Mouse (Mus musculus): ENCODE measurements around the gene Gm20696. TPM values are rescaled to one million over a fixed set of nuclear protein-coding genes. Genes with fewer than 3 reads are reported as not detected.
A peak's percentile ranks its signal among the peaks of the same experiment; 100 is the strongest.

Gm20696 gene
- polyA plus RNA-seq, 1 experiment from 2014 or later = 1.9 TPM

DNA sequence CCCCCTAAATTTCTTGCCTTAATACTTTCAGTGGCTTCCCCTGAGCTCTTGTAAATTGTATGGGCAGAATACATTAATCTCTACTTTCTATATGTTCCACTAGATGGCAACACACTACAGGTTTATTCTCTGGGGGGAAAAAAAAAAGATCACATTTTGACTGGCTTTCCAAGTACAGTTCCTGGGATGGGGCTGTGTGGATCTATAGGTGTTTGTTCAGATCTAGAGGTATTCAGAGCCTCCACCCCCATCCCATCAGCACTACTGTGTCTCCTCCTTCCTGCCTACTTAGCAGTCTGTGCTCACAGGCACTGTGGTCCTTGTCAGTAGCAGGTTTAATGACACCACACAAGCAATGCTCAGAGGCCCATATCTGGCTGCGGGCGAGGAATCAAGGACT lies 14.3 kb downstream of the Gm20696 start:
- H3K36me3 ChIP-seq (ENCODE audit: control insufficient read depth, insufficient read depth, low read length) = no peaks in the 10 kb centered on the region
- H3K27me3 ChIP-seq (ENCODE audit: control insufficient read depth, insufficient read depth, low read length) = no peaks in the 10 kb centered on the region
- ATAC-seq (ENCODE audit: insufficient read depth, low FRiP score) = no peak
- no peaks in the 10 kb centered on the region for H3K9me3 ChIP-seq (replicated peaks; ENCODE audit: control insufficient read depth, low read length)
- H3K27ac ChIP-seq (ENCODE audit: low read length) = no peak overlapping the region
- H3K4me2 ChIP-seq (ENCODE audit: low read depth, low read length) = no peak overlapping the region
- 81% methylated on average over 2 of the region's 2 CpGs for WGBS
- H3K4me1 ChIP-seq (ENCODE audit: control insufficient read depth, insufficient read depth, low read length) = no peaks in the 10 kb centered on the region
- no peak overlapping the region for H3K4me3 ChIP-seq (replicated peaks; ENCODE audit: low read length)
- no peak overlapping the region for H3K9ac ChIP-seq (ENCODE audit: low read length)

- no peak for ATAC-seq (ENCODE audit: insufficient read depth, low FRiP score)
- H3K9me3 ChIP-seq (replicated peaks; ENCODE audit: control insufficient read depth, low read length) = peaks cover 5% of the 10 kb centered on the region; the same call in 1 of the 2 replicates
- H3K4me3 ChIP-seq (replicated peaks; ENCODE audit: low read length) = no peak overlapping the region
- no peak overlapping the region for H3K27ac ChIP-seq (ENCODE audit: low read length)
- 59% methylated on average over 2 of the region's 2 CpGs for WGBS
- no peak overlapping the region for H3K4me2 ChIP-seq (ENCODE audit: low read depth, low read length)
- H3K27me3 ChIP-seq (ENCODE audit: control insufficient read depth, insufficient read depth, low read length) = no peaks in the 10 kb centered on the region
- H3K9ac ChIP-seq (ENCODE audit: low read length) = no peak overlapping the region
- peaks cover 9% of the 10 kb centered on the region; the same call in 1 of the 2 replicates for H3K4me1 ChIP-seq (ENCODE audit: control insufficient read depth, insufficient read depth, low read length)
- H3K36me3 ChIP-seq (ENCODE audit: control insufficient read depth, insufficient read depth, low read length) = no peaks in the 10 kb centered on the region
Observed at GRCm38 (mm10) chr6:99649307-99649706, 17.3 kb downstream of the Gm20696 start.

DNA sequence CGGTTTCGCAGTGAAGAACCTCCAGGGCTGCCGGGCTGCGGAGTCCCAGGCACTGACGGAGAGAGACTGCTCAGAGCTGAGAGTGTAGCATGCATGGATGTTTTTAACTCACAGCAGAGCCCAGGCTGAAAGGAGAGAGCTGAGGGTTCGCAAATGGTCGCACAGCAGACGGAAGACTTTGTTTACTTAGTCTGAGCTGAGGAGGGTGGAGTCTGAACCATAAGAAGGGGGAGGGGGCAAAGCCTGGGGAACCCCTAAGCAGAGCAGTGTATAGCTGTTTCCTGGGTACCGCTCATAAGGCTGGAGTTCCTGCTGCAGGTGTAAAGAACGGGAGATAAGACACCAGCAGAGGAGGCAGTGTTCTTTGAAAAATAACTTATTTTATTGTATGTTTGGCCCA lies 20.3 kb downstream of the Gm20696 start:
- 29% methylated on average over 10 of the region's 10 CpGs for WGBS
- H3K4me1 ChIP-seq (ENCODE audit: control insufficient read depth, insufficient read depth, low read length) = peaks cover 9% of the 10 kb centered on the region; the same call in 1 of the 2 replicates
- H3K4me3 ChIP-seq (replicated peaks; ENCODE audit: low read length) = peak overlapping the region; percentile 21
- H3K4me2 ChIP-seq (ENCODE audit: low read depth, low read length) = peak overlapping the region; percentile 43
- H3K36me3 ChIP-seq (ENCODE audit: control insufficient read depth, insufficient read depth, low read length) = no peaks in the 10 kb centered on the region
- peak overlapping the region; percentile 25; the same call in 1 of the 2 replicates for H3K9ac ChIP-seq (ENCODE audit: low read length)
- no peak overlapping the region for H3K27ac ChIP-seq (ENCODE audit: low read length)
- peak; percentile 72; the same call in 1 of the 2 replicates for ATAC-seq (ENCODE audit: insufficient read depth, low FRiP score)
- peaks cover 5% of the 10 kb centered on the region; the same call in 1 of the 2 replicates for H3K9me3 ChIP-seq (replicated peaks; ENCODE audit: control insufficient read depth, low read length)
- no peaks in the 10 kb centered on the region for H3K27me3 ChIP-seq (ENCODE audit: control insufficient read depth, insufficient read depth, low read length)

DNA sequence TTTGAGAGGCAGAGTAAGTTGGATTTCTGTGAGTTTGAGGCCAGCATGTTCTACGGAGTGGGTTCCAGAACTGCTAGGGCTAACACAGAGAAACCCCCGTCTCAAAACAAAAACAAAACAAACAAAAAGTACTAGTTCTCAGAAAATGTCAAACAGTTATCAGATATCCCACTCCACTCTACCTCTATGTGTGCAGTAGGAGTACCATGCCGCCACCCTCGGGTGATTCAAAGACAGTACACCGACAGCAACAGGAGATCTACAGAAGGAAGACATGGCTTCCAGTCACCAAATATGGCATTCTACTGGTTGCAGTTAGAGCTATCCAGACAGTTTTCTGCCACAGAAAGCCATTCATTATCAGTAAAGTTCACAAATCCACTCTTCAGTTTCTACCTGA lies 21.7 kb downstream of the Gm20696 start:
- peaks cover 5% of the 10 kb centered on the region; the same call in 1 of the 2 replicates for H3K9me3 ChIP-seq (replicated peaks; ENCODE audit: control insufficient read depth, low read length)
- no peak overlapping the region for H3K27ac ChIP-seq (ENCODE audit: low read length)
- H3K36me3 ChIP-seq (ENCODE audit: control insufficient read depth, insufficient read depth, low read length) = no peaks in the 10 kb centered on the region
- H3K4me3 ChIP-seq (replicated peaks; ENCODE audit: low read length) = no peak overlapping the region
- no peak overlapping the region for H3K4me2 ChIP-seq (ENCODE audit: low read depth, low read length)
- no peaks in the 10 kb centered on the region for H3K27me3 ChIP-seq (ENCODE audit: control insufficient read depth, insufficient read depth, low read length)
- peaks cover 9% of the 10 kb centered on the region; the same call in 1 of the 2 replicates for H3K4me1 ChIP-seq (ENCODE audit: control insufficient read depth, insufficient read depth, low read length)
- ATAC-seq (ENCODE audit: insufficient read depth, low FRiP score) = no peak
- 80% methylated on average over 5 of the region's 5 CpGs for WGBS
- H3K9ac ChIP-seq (ENCODE audit: low read length) = no peak overlapping the region

DNA sequence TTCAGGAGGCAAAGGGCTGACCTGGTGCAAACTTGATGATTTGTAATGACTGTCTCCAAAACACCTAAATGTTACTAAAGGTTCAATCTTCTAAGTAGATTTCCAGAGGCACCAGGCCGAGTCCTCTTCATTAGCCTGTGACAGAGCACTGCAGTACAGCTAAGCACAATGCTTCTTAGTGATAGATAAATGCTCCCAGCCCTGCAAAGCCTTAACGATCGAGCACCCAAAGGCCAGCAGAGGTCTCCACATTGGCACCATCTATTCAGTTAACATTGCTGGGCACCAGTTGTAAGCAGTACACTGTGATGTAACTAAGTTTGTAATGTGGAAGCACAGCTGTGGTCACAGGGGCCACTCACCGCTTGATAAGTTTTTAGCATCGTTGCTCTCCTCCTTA lies 22.2 kb downstream of the Gm20696 start:
- Histone ChIP-seq H3K27ac (ENCODE audit: low read length) (peak overlapping the region; percentile 3; the same call in 1 of the 2 replicates), H3K9me3 (replicated peaks; ENCODE audit: control insufficient read depth, low read length) (peaks cover 5% of the 10 kb centered on the region; the same call in 1 of the 2 replicates), H3K36me3 (ENCODE audit: control insufficient read depth, insufficient read depth, low read length) (no peaks in the 10 kb centered on the region), H3K4me3 (replicated peaks; ENCODE audit: low read length) (no peak overlapping the region), H3K9ac (ENCODE audit: low read length) (no peak overlapping the region), H3K4me2 (ENCODE audit: low read depth, low read length) (no peak overlapping the region), H3K4me1 (ENCODE audit: control insufficient read depth, insufficient read depth, low read length) (peaks cover 9% of the 10 kb centered on the region; the same call in 1 of the 2 replicates), H3K27me3 (ENCODE audit: control insufficient read depth, insufficient read depth, low read length) (no peaks in the 10 kb centered on the region)
- WGBS = 75% methylated on average over 5 of the region's 5 CpGs
- no peak for ATAC-seq (ENCODE audit: insufficient read depth, low FRiP score)

DNA sequence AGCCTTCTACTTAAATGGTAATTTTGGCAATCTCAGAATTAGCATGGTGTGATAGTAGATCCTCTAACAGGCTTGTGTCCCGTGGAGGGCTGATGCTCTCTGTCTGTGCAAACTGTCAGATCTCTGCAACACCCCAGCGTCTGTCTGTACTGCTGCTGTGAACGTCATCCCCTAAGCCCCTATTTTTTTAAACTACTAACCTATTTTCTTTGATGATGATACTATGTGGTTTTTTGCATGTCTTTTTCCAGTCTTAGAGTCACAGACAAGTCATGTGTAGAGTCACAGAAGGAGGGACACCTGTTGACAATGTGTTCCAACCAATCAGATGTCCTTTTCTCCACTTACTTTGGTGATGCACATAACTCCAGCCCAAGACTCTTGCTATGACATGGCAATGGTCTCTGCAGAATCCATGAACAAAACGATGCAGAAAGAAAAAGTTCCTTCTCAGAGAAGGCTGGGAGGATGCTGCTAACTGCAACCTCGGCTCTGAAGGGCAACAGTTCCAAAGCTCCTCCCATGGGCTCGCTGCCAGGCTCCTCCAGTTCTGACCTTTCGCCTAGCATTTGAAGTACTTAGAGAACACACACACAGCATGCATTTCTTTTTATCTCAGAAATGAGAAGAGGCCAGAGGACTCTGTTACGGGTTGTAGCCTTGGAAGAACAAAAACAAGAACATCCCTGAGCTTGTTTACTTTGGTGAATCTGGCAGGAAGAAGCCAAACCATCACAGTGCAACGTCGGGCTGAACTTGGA lies 23.0 kb downstream of the Gm20696 start:
- Histone ChIP-seq H3K4me1 (ENCODE audit: control insufficient read depth, insufficient read depth, low read length) (peaks cover 9% of the 10 kb centered on the region; the same call in 1 of the 2 replicates), H3K9me3 (replicated peaks; ENCODE audit: control insufficient read depth, low read length) (peaks cover 5% of the 10 kb centered on the region; the same call in 1 of the 2 replicates), H3K36me3 (ENCODE audit: control insufficient read depth, insufficient read depth, low read length) (no peaks in the 10 kb centered on the region), H3K9ac (ENCODE audit: low read length) (no peak overlapping the region), H3K27ac (ENCODE audit: low read length) (peak overlapping the region; percentile 3; the same call in 1 of the 2 replicates), H3K4me2 (ENCODE audit: low read depth, low read length) (no peak overlapping the region), H3K4me3 (replicated peaks; ENCODE audit: low read length) (no peak overlapping the region), H3K27me3 (ENCODE audit: control insufficient read depth, insufficient read depth, low read length) (no peaks in the 10 kb centered on the region)
- 41% methylated on average over 10 of the region's 10 CpGs for WGBS
- ATAC-seq (ENCODE audit: insufficient read depth, low FRiP score) = peak; percentile 61; the same call in 1 of the 2 replicates

- H3K4me3 ChIP-seq (replicated peaks; ENCODE audit: low read length) = no peak overlapping the region
- H3K36me3 ChIP-seq (ENCODE audit: control insufficient read depth, insufficient read depth, low read length) = no peaks in the 10 kb centered on the region
- no peaks in the 10 kb centered on the region for H3K4me1 ChIP-seq (ENCODE audit: control insufficient read depth, insufficient read depth, low read length)
- no peak for ATAC-seq (ENCODE audit: insufficient read depth, low FRiP score)
- H3K4me2 ChIP-seq (ENCODE audit: low read depth, low read length) = no peak overlapping the region
- H3K27ac ChIP-seq (ENCODE audit: low read length) = no peak overlapping the region
- 67% methylated on average over 4 of the region's 4 CpGs for WGBS
- H3K9ac ChIP-seq (ENCODE audit: low read length) = no peak overlapping the region
- no peaks in the 10 kb centered on the region for H3K9me3 ChIP-seq (replicated peaks; ENCODE audit: control insufficient read depth, low read length)
- H3K27me3 ChIP-seq (ENCODE audit: control insufficient read depth, insufficient read depth, low read length) = no peaks in the 10 kb centered on the region
Observed at GRCm38 (mm10) chr6:99637456-99637855, 29.1 kb downstream of the Gm20696 start.

DNA sequence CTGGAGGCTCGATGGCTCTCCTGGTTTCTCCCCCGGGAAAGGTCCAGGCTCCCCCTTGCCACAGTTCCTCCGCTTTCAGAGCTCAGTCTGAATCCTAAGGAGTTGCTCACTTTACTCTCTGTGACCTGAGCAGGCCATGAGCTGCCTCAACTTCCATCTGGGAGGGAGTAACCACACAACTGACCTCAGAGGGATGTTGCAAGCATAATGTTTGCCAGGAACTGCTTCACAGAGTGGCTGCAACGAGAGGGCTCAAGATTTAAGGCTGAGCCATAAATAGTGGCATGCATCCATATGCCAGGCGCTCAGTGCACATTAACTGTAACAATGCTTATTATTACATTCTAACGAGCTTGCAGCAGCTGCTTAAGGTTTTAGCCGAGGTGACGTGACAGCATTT lies 29.8 kb downstream of the Gm20696 start:
- no peak overlapping the region for H3K4me3 ChIP-seq (replicated peaks; ENCODE audit: low read length)
- no peak for ATAC-seq (ENCODE audit: insufficient read depth, low FRiP score)
- H3K27ac ChIP-seq (ENCODE audit: low read length) = no peak overlapping the region
- H3K27me3 ChIP-seq (ENCODE audit: control insufficient read depth, insufficient read depth, low read length) = no peaks in the 10 kb centered on the region
- no peaks in the 10 kb centered on the region for H3K4me1 ChIP-seq (ENCODE audit: control insufficient read depth, insufficient read depth, low read length)
- no peak overlapping the region for H3K4me2 ChIP-seq (ENCODE audit: low read depth, low read length)
- WGBS = 60% methylated on average over 8 of the region's 8 CpGs
- H3K9ac ChIP-seq (ENCODE audit: low read length) = no peak overlapping the region
- no peaks in the 10 kb centered on the region for H3K9me3 ChIP-seq (replicated peaks; ENCODE audit: control insufficient read depth, low read length)
- H3K36me3 ChIP-seq (ENCODE audit: control insufficient read depth, insufficient read depth, low read length) = no peaks in the 10 kb centered on the region

- H3K36me3 ChIP-seq (ENCODE audit: control insufficient read depth, insufficient read depth, low read length) = no peaks in the 10 kb centered on the region
- no peaks in the 10 kb centered on the region for H3K27me3 ChIP-seq (ENCODE audit: control insufficient read depth, insufficient read depth, low read length)
- no peak for ATAC-seq (ENCODE audit: insufficient read depth, low FRiP score)
- H3K4me3 ChIP-seq (replicated peaks; ENCODE audit: low read length) = no peak overlapping the region
- 45% methylated on average over 9 of the region's 9 CpGs for WGBS
- no peak overlapping the region for H3K4me2 ChIP-seq (ENCODE audit: low read depth, low read length)
- H3K27ac ChIP-seq (ENCODE audit: low read length) = no peak overlapping the region
- no peaks in the 10 kb centered on the region for H3K9me3 ChIP-seq (replicated peaks; ENCODE audit: control insufficient read depth, low read length)
- no peaks in the 10 kb centered on the region for H3K4me1 ChIP-seq (ENCODE audit: control insufficient read depth, insufficient read depth, low read length)
- H3K9ac ChIP-seq (ENCODE audit: low read length) = no peak overlapping the region
Observed at GRCm38 (mm10) chr6:99636121-99636520, 30.5 kb downstream of the Gm20696 start.

Measured in stomach, embryonic 16.5 days (tissue).